Mouse (Mus musculus) thymus, postnatal 0 days (tissue): ENCODE data around the gene Hmgn2. TPM values are rescaled to one million over a fixed set of nuclear protein-coding genes. Genes with fewer than 3 reads are reported as not detected.
A peak's percentile ranks its signal among the peaks of the same experiment; 100 is the strongest.
"Not testable (repeated sequence)": the region's sequence is repeated elsewhere in the genome, so short reads cannot be mapped to it uniquely, and the experiment has no call there.

ENCODE experiments used
- DNase-seq: peaks from one replicate; pipeline ENCODE4 v3.0.0-alpha.2; 2015; ENCODE audit warnings: low spot score
- polyA plus RNA-seq: library from polyadenylated mRNA; unstranded; fragments of >200 nt; fragmentation: Nextera tagmentation; extraction: Ambion mirVana; gene quantifications from 2 replicates; pipeline ENCODE4 v1.2.1, GENCODE M21; 2015

Gene Hmgn2
- polyA plus RNA-seq, 1 experiment from 2014 or later: 2,903 TPM

DNA sequence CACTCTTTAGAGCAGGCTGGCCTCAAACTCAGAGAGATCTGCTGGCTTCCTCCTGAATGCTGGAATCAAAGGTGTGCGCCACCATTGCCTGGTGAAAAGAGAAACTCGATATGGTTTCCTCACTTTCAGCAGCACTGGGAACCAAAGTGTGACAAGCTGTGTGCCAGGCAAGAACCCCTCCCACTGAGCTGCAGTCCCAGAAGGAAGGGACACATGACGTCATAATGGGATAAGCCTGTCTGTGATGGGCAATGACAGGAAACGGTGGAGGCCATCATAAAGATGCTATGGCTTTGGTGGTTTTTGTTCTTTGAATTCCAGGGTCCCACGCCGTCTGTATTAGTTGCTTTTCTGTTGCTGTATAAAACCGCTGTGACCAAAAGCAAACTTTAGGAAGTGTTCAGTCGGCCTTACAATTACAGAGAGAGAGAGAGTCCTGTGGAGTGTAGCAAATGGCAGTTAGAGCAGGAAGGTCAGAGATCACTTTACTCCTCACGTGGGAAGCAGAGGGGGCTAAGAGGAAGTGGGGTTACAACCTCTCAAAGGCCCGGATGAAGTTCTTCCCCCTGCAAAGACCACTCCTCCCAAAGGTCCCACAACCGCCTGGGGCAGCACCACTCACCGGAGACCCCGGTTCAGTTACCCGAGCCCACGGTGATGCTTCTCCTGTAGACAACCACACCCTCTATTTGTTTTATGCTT, 39.7 kb downstream of the Hmgn2 start:
- peak; percentile 68 for DNase-seq

DNA sequence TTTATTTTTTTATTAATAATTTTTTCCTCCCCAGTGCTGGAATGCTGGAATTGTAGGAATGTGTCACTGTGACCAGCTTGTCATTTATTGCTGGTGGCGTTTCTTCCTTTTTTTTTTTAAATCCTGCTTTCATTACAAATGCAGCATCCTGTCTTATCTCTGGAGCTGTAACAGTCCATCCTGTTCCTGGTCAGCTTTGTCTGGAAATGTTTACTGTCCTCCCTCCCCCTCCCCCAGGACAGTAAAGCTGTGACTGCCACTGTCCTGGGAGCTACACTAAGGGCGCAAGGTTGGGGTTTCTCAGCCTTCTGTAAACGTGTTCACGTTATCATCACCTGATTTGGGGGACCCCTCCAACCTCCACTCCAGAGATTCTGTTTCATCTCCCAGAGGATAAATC, 43.2 kb downstream of the Hmgn2 start:
- no peak for DNase-seq

DNA sequence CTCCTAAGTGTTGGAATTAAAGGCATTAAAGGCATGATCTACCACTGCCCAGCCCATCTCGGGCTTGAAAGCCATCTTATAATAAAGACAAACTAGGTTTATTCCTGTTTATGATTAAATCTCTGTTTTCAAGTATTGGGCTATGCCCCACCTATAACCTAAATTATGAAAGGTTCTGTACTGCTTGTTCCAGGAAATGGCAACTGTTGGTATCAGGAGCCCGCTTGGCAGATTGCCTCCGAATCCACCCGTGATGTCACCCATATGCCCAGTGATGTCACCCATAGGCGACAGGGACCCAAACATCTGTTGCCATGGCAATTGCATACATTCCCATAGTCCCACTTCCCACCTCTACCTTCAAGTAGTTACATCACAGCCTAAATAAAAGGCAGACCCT, 44.7 kb downstream of the Hmgn2 start:
- DNase-seq: no peak

DNA sequence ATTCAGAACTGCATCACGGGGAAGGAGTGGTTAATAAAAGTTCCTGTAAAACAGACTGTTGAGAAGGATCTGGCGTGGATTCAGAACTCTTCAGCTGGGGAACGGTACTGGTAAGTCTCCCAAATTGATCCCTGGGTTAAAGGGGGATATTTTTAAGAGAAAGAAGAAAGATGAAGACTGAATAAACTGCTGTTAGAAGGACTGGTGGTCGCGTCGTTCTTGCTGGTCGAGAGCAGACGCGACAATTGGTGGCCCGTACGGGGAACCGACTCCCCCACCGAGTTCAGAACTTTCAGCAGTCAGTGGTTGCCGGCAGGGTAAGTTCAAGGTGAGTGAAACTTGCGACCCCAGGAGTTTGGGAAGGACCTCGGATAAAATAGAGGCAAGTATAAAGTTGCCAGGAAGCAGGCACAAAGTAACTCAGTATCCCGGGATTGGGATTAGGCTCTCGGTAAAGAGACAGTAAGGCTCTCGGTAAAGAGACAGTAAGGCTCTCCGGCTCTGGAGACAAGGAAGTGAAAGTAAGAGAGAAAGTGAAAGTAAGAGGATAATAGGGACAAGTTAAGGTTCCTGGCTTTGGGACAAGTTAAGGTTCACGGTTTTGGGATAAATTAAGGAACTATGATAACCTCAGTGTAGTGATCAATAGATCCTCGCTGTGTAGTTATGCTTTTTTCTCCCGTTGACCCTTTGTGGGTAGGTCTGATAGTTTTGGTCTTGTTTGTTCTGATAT, 50.2 kb downstream of the Hmgn2 start:
- DNase-seq: not testable (repeated sequence)

Other genes starting within 250 kb of the Hmgn2 start
- 25.3 and 36.5 TPM in 2 replicates for gene Arid1a, start 211.9 kb downstream of the Hmgn2 start, polyA plus RNA-seq
- gene Rps6ka1, start 80.9 kb downstream of the Hmgn2 start, polyA plus RNA-seq: 37.3 and 38.8 TPM in 2 replicates
- 26.2 and 29.8 TPM in 2 replicates for gene Dhdds, start 32.3 kb upstream of the Hmgn2 start, polyA plus RNA-seq
- 0.04 and 0.13 TPM in 2 replicates for gene Lin28a, start 50.2 kb upstream of the Hmgn2 start, polyA plus RNA-seq
- gene Zfp683, start 85.2 kb upstream of the Hmgn2 start, polyA plus RNA-seq: 0.57 and 0.60 TPM in 2 replicates
- 6.1 and 6.4 TPM in 2 replicates for gene Crybg2, start 92.2 kb upstream of the Hmgn2 start, polyA plus RNA-seq
- gene Cd52, start 126.4 kb upstream of the Hmgn2 start, polyA plus RNA-seq: 1,124 and 1,206 TPM in 2 replicates
- 15.1 and 15.2 TPM in 2 replicates for gene Ubxn11, start 133.9 kb upstream of the Hmgn2 start, polyA plus RNA-seq
- gene Sh3bgrl3, start 160.1 kb upstream of the Hmgn2 start, polyA plus RNA-seq: 1,143 and 1,161 TPM in 2 replicates
- 171 and 178 TPM in 2 replicates for gene Cep85, start 218.5 kb upstream of the Hmgn2 start, polyA plus RNA-seq
- 0.08 and 0.21 TPM in 2 replicates for gene Gm7534, start 234.4 kb upstream of the Hmgn2 start, polyA plus RNA-seq